Mouse (Mus musculus) lung, adult 2 months (tissue): ENCODE measurements around the gene Tango2.

Source experiments
- CTCF ChIP-seq: fragments of 200-500 bp; IDR thresholded peaks from 2 replicates; pipeline ENCODE4 v1.5.1; 2011; ENCODE audit warnings: mild to moderate bottlenecking, low read length, control low read depth; ENCODE audit not compliant: insufficient read depth
- POLR2A ChIP-seq: fragments of 200-500 bp; IDR thresholded peaks from 2 replicates; pipeline ENCODE4 v1.6.1; 2011; ENCODE audit warnings: low read depth, mild to moderate bottlenecking, control low read depth, low read length, borderline replicate concordance; ENCODE audit errors: extremely low read depth

DNA sequence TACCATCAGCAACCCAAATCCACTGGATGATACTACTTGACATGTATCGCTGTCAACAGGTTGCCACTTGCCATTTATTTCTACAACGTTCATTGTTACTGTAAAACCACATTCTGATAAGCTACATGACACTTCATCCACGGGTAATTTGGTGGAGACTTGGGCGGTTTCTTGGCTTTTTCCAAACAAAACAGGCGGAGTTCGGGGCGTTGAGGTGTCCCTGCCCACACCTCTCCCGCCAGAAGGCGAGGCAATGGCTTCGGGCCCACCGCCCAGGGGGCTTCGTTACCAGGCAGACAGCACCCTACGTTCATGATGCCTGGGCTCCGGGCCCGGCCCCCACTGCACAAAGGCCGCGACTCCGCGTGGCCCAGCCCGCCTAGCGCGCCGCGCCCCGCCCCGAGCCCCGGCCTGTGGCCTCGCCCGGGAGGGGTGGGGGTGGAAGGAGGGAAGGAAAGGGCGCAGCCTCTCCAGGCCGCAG is 59.3 kb downstream of the Tango2 start:
- TF ChIP-seq CTCF (no peak), POLR2A (no peak)
